Mouse (Mus musculus) spleen, adult 2 months (tissue): Measurements from ENCODE around the gene Ormdl3. TPM values are rescaled to one million over a fixed set of nuclear protein-coding genes. Genes with fewer than 3 reads are reported as not detected.

Experiments used
- DNase-seq, 2 experiments: peaks; one replicate each; pipeline versions ENCODE4 v3.0.0 to v3.0.0-alpha.2; 2012 to 2021; ENCODE audit warnings: low spot score in 2 of 2, low read depth in 1 of 2
- H3K27ac ChIP-seq: fragments of 200-500 bp; 2 replicates; pipeline ENCODE4 v1.5.1; 2012; ENCODE audit warnings: low read length, inconsistent platforms; ENCODE audit not compliant: insufficient read depth
- H3K27me3 ChIP-seq: fragments of 200-500 bp; 2 replicates; pipeline ENCODE4 v1.6.1; 2012; ENCODE audit warnings: mild to moderate bottlenecking, moderate library complexity, low read length, inconsistent platforms; ENCODE audit not compliant: control insufficient read depth, insufficient read depth
- H3K36me3 ChIP-seq: fragments of 200-500 bp; 2 replicates; pipeline ENCODE4 v1.6.1; 2012; ENCODE audit warnings: mild to moderate bottlenecking, low read length, inconsistent platforms; ENCODE audit not compliant: control insufficient read depth, insufficient read depth
- H3K4me1 ChIP-seq: fragments of 200-500 bp; 2 replicates; pipeline ENCODE4 v1.6.1; 2011; ENCODE audit warnings: inconsistent platforms; ENCODE audit not compliant: control insufficient read depth, insufficient read depth, insufficient read length
- H3K4me3 ChIP-seq: fragments of 200-500 bp; 2 replicates; pipeline ENCODE4 v1.5.1; 2011; ENCODE audit warnings: mild to moderate bottlenecking, inconsistent platforms; ENCODE audit not compliant: insufficient read depth, insufficient read length; ENCODE audit errors: extremely low read depth
- CTCF ChIP-seq: fragments of 200-500 bp; IDR thresholded peaks from 2 replicates; pipeline ENCODE4 v1.5.1; 2011; ENCODE audit warnings: mild to moderate bottlenecking, inconsistent platforms; ENCODE audit not compliant: insufficient read depth, insufficient read length, insufficient replicate concordance; ENCODE audit errors: extremely low read depth
- POLR2A ChIP-seq: fragments of 200-500 bp; IDR thresholded peaks from 2 replicates; pipeline ENCODE4 v1.6.1; 2011; ENCODE audit warnings: low read depth, low read length, inconsistent platforms
- WGBS: fragments of 180-500 bp; shearing (Covaris S2); methylation state at CpG from one replicate; pipeline ENCODE4 v1.1.7; 2018; 5-methylcytosine and 5-hydroxymethylcytosine counted together
- polyA plus RNA-seq: library from polyadenylated mRNA; depleted of rRNA; stranded (reverse); fragments of >200 nt; gene quantifications from 2 replicates; pipeline ENCODE4 v1.2.3, GENCODE M21; 2012; rRNA removed

Gene Ormdl3
- polyA plus RNA-seq, 1 experiment = 37.4 TPM

DNA sequence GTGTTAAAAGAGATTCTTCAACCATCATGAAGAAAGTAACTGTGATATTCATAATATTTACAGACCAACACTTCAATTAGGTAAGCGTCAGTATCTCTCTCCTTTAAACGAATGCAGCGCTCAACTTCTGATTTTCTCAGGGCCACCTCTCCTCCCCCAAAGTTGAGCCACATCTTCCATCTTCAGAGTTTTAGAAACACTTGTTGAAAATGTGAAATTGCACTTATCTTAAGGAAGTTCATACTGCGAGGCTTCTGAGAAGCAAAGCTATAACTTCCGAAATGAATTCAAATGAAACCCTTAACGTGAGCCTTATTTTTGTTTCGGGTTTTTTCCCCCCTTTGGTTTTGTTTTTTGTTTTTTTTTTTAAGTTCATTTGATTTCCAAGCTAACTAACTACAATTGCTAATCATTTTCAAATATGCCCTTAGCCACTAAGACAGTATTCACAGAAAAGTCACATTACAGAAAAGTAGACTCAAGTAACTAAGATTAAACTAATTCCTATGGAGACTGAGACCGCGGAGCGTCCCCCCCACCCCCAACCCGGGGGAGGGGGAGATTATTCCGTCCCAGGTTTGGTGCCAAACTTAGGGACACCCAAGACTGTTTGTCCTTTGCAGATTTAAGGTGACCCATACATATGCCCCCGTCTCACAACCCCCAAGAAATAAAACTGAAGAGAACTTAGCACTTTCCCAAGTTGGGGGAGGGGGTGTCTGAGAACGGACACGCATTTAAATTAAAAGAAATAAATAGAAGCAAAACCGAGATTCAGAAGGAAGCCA, 42.1 kb downstream of the Ormdl3 start:
- Histone ChIP-seq H3K4me1 (peaks cover 11% of the 10 kb centered on the region; the same call in 1 of the 2 replicates), H3K36me3 (no peaks in the 10 kb centered on the region; the same call in 1 of the 2 replicates), H3K27me3 (no peaks in the 10 kb centered on the region), H3K27ac (peak overlapping the region; percentile 94), H3K4me3 (peak overlapping the region; percentile 88)
- TF ChIP-seq CTCF (no peak), POLR2A (no peak)
- 2% methylated on average over 16 of the region's 16 CpGs for WGBS
- no peak for DNase-seq

GRCm38 (mm10) chr11:98543414-98543813, 43.8 kb downstream of the Ormdl3 start:
- Histone ChIP-seq H3K4me3 (peak overlapping the region; percentile 28), H3K27me3 (no peaks in the 10 kb centered on the region), H3K4me1 (peaks cover 5% of the 10 kb centered on the region; the same call in 1 of the 2 replicates), H3K36me3 (peaks cover under 1% of the 10 kb centered on the region; the same call in 1 of the 2 replicates), H3K27ac (no peak overlapping the region; the same call in 1 of the 2 replicates)
- no peak for DNase-seq
- WGBS = 74% methylated on average over 1 of the region's 1 CpGs
- TF ChIP-seq POLR2A (no peak), CTCF (no peak)

GRCm38 (mm10) chr11:98542553-98542952, 44.6 kb downstream of the Ormdl3 start:
- no peak for TF ChIP-seq CTCF
- TF ChIP-seq POLR2A = no peak
- H3K27ac ChIP-seq = peak overlapping the region; percentile 56
- H3K27me3 ChIP-seq = no peaks in the 10 kb centered on the region

DNA sequence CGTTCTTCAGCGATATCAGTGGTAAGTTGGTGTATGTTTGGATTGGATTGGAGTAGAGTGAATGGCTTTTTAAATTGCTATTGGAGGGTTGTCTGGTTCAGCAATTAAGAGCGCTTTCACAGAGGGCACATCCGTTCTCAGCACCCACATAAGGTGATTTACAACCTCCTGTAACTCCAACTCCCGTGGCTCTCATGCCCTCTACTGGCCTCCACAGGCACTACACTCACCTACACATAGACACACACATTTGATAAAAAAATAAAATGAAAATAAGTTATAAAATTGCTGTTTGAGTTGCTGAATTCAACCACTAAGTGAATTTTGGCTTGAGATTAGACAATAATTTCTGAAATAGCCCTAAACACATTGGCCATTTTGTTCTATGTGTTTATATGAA, 46.8 kb downstream of the Ormdl3 start:
- Histone ChIP-seq H3K4me1 (peaks cover 3% of the 10 kb centered on the region; the same call in 1 of the 2 replicates), H3K4me3 (no peak overlapping the region), H3K36me3 (peaks cover 1% of the 10 kb centered on the region; the same call in 1 of the 2 replicates), H3K27ac (no peak overlapping the region), H3K27me3 (no peaks in the 10 kb centered on the region)
- no peak for TF ChIP-seq POLR2A
- peak; percentile 10; the same call in 1 of the 2 replicates for TF ChIP-seq CTCF
- DNase-seq = peak in 1 of 2 experiments; percentile 32
- WGBS = 82% methylated on average over 5 of the region's 5 CpGs

More at GRCm38 (mm10) chr11:98542553-98542952, 44.6 kb downstream of the Ormdl3 start:
- peaks cover 1% of the 10 kb centered on the region; the same call in 1 of the 2 replicates for H3K36me3 ChIP-seq
- H3K4me3 ChIP-seq = peak overlapping the region; percentile 51
- peaks cover 8% of the 10 kb centered on the region; the same call in 1 of the 2 replicates for H3K4me1 ChIP-seq
- 43% methylated on average over 8 of the region's 8 CpGs for WGBS
- DNase-seq = peak in 1 of 2 experiments; percentile 20

GRCm38 (mm10) chr11:98537480-98538034, 49.6 kb downstream of the Ormdl3 start:
- Histone ChIP-seq H3K27me3 (no peaks in the 10 kb centered on the region), H3K4me1 (peaks cover 7% of the 10 kb centered on the region; the same call in 1 of the 2 replicates), H3K4me3 (no peak overlapping the region), H3K27ac (no peak overlapping the region), H3K36me3 (peaks cover 2% of the 10 kb centered on the region; the same call in 1 of the 2 replicates)
- TF ChIP-seq CTCF (no peak), POLR2A (no peak)
- no peak for DNase-seq

Other genes with a start within 250 kb of the Ormdl3 start
- 0.27 and 0.44 TPM in 2 replicates for gene Ppp1r1b, start 239.0 kb downstream of the Ormdl3 start, polyA plus RNA-seq
- 70.7 and 80.2 TPM in 2 replicates for gene Stard3, start 229.0 kb downstream of the Ormdl3 start, polyA plus RNA-seq
- gene Tcap, start 203.6 kb downstream of the Ormdl3 start, polyA plus RNA-seq = 0.42 and 0.43 TPM in 2 replicates
- 0.07 TPM in 1 of 2 replicates, not detected in the other for gene Pnmt, start 200.9 kb downstream of the Ormdl3 start, polyA plus RNA-seq
- 17.7 and 19.8 TPM in 2 replicates for gene Pgap3, start 186.9 kb downstream of the Ormdl3 start, polyA plus RNA-seq
- gene Erbb2, start 174.9 kb downstream of the Ormdl3 start, polyA plus RNA-seq = 4.0 and 5.5 TPM in 2 replicates
- gene Mien1, start 148.4 kb downstream of the Ormdl3 start, polyA plus RNA-seq = 37.1 and 37.8 TPM in 2 replicates
- gene Grb7, start 141.0 kb downstream of the Ormdl3 start, polyA plus RNA-seq = 1.1 and 1.2 TPM in 2 replicates
- gene Ikzf3, start 41.3 kb downstream of the Ormdl3 start, polyA plus RNA-seq = 104 and 113 TPM in 2 replicates
- gene Zpbp2, start 36.3 kb downstream of the Ormdl3 start, polyA plus RNA-seq = 1.2 TPM in 2 replicates
- gene Lrrc3c, start 10.9 kb upstream of the Ormdl3 start, polyA plus RNA-seq = not detected in 2 replicates
- gene Gm12355, start 38.3 kb upstream of the Ormdl3 start, polyA plus RNA-seq = not detected in 2 replicates
- gene Gsdma3, start 39.0 kb upstream of the Ormdl3 start, polyA plus RNA-seq = not detected in 2 replicates
- gene Gsdma2, start 59.4 kb upstream of the Ormdl3 start, polyA plus RNA-seq = not detected in 2 replicates
- gene Gsdma, start 77.0 kb upstream of the Ormdl3 start, polyA plus RNA-seq = not detected in 2 replicates
- gene Psmd3, start 95.2 kb upstream of the Ormdl3 start, polyA plus RNA-seq = 83.1 and 107 TPM in 2 replicates
- 0.07 and 0.27 TPM in 2 replicates for gene Csf3, start 113.9 kb upstream of the Ormdl3 start, polyA plus RNA-seq
- 53.6 and 69.1 TPM in 2 replicates for gene Med24, start 142.1 kb upstream of the Ormdl3 start, polyA plus RNA-seq
- 19.8 and 20.7 TPM in 2 replicates for gene Thra, start 153.3 kb upstream of the Ormdl3 start, polyA plus RNA-seq
- 27.7 and 29.0 TPM in 2 replicates for gene Nr1d1, start 188.0 kb upstream of the Ormdl3 start, polyA plus RNA-seq
- gene Msl1, start 208.1 kb upstream of the Ormdl3 start, polyA plus RNA-seq = 23.3 and 41.2 TPM in 2 replicates
- 30.2 and 32.6 TPM in 2 replicates for gene Casc3, start 217.5 kb upstream of the Ormdl3 start, polyA plus RNA-seq
- gene Rapgefl1, start 249.4 kb upstream of the Ormdl3 start, polyA plus RNA-seq = 1.9 and 3.3 TPM in 2 replicates